Comparison of ENCODE assay signal across 8 mouse cellular contexts in genomic region chr1:46018382-46018977, GRCm38 (mm10). TPM values are rescaled to one million over a fixed set of nuclear protein-coding genes. Genes with fewer than 3 reads are reported as not detected.
A peak's percentile ranks its signal among the peaks of the same experiment; 100 is the strongest.
DNase-seq lines count a peak whose midpoint lies in the region; ATAC-seq lines count a peak whose summit lies in the region.

No protein-coding gene starts in this region.

- 56% methylated on average over 2 of the region's 2 CpGs for WGBS in hindbrain, embryonic 13.5 days
- WGBS in midbrain, embryonic 12.5 days = 58% methylated on average over 2 of the region's 2 CpGs

- no peak for DNase-seq in cerebellum, adult 11 months
- DNase-seq in testis, postnatal 10 days (ENCODE audit: low spot score) = peak; percentile 66
- DNase-seq in testis, postnatal 14 days (ENCODE audit: low spot score) = no peak
- peak; percentile 38 to 66 for DNase-seq in layer of hippocampus, postnatal 10 days (ENCODE audit: low spot score in 2 of 2)
- DNase-seq in thymus, postnatal 0 days (ENCODE audit: low spot score) = no peak

- H3K9me3 ChIP-seq in hindbrain, embryonic 13.5 days = no peaks in the 10 kb centered on the region
- no peaks in the 10 kb centered on the region for H3K9me3 ChIP-seq in midbrain, embryonic 12.5 days

- peak; percentile 60; the same call in 1 of the 2 replicates for ATAC-seq in cerebellum, adult (ENCODE audit: insufficient number of reproducible peaks, low FRiP score, low TSS enrichment)
- 0 out of 2 replicates have a peak, but pooled peaks have one; percentile 32 for ATAC-seq in hindbrain, embryonic 13.5 days (ENCODE audit: low FRiP score)
- peak; percentile 54; the same call in 1 of the 2 replicates for ATAC-seq in midbrain, embryonic 12.5 days (ENCODE audit: low FRiP score, low read depth)

- no peak overlapping the region for H3K27ac ChIP-seq in hindbrain, embryonic 13.5 days
- H3K27ac ChIP-seq in midbrain, embryonic 12.5 days (replicated peaks) = no peak overlapping the region

- no peak overlapping the region for H3K9ac ChIP-seq in hindbrain, embryonic 13.5 days
- H3K9ac ChIP-seq in midbrain, embryonic 12.5 days (replicated peaks) = no peak overlapping the region

- H3K4me1 ChIP-seq in hindbrain, embryonic 13.5 days (replicated peaks) = no peaks in the 10 kb centered on the region
- H3K4me1 ChIP-seq in midbrain, embryonic 12.5 days = no peaks in the 10 kb centered on the region

- H3K4me2 ChIP-seq in hindbrain, embryonic 13.5 days = no peak overlapping the region
- no peak overlapping the region for H3K4me2 ChIP-seq in midbrain, embryonic 12.5 days (replicated peaks)

- no peaks in the 10 kb centered on the region for H3K27me3 ChIP-seq in hindbrain, embryonic 13.5 days
- no peaks in the 10 kb centered on the region for H3K27me3 ChIP-seq in midbrain, embryonic 12.5 days

- H3K36me3 ChIP-seq in hindbrain, embryonic 13.5 days = no peaks in the 10 kb centered on the region
- no peaks in the 10 kb centered on the region for H3K36me3 ChIP-seq in midbrain, embryonic 12.5 days

- H3K4me3 ChIP-seq in hindbrain, embryonic 13.5 days = no peak overlapping the region
- H3K4me3 ChIP-seq in midbrain, embryonic 12.5 days = no peak overlapping the region

RNA-seq across cellular contexts. Expression of gene Dnah7b, which starts 47.6 kb away (rescaled TPM):
- 3.0 and 3.2 TPM in 2 replicates for polyA plus RNA-seq in hindbrain, embryonic 13.5 days (2015; fragmentation: Nextera tagmentation; extraction: Ambion mirVana)
- total RNA-seq in layer of hippocampus, postnatal 10 days (2021) = 1 to 10 TPM; 2.2 to 2.4 TPM
- 2.0 and 2.8 TPM in 2 replicates for polyA plus RNA-seq in midbrain, embryonic 12.5 days (2016; fragmentation: Nextera tagmentation; extraction: Ambion mirVana)
- polyA plus RNA-seq in thymus, postnatal 0 days (2015; fragmentation: Nextera tagmentation; extraction: Ambion mirVana) = 0.22 and 0.26 TPM in 2 replicates

Comparison
In these comparisons a context has a peak if more than half of its experiments do, and no peak if none do; other contexts are left out.
1. DNase-seq: peak in testis, postnatal 10 days (single experiment) and layer of hippocampus, postnatal 10 days (2 of 2); none in cerebellum, adult 11 months (single experiment), testis, postnatal 14 days (single experiment) and thymus, postnatal 0 days (single experiment).
2. Peak in every context shown above with its lines, with median percentiles within 50 percentile points of each other: ATAC-seq.